Mouse (Mus musculus) natural killer cell, adult 2 months (primary cell): ENCODE measurements around the gene Poln.

Source experiments
- DNase-seq, 2 experiments: peaks; one replicate each; pipeline ENCODE4 v3.0.0; 2022; ENCODE audit warnings: low spot score in 2 of 2

The Poln gene

GRCm38 (mm10) chr5:34105681-34106080 lies 63.6 kb downstream of the Poln start:
- no peak for DNase-seq

GRCm38 (mm10) chr5:34097333-34097732 lies 71.9 kb downstream of the Poln start:
- DNase-seq, result peak; percentile 33 to 42

- no peak for DNase-seq
Observed at GRCm38 (mm10) chr5:34093021-34093420, 76.2 kb downstream of the Poln start.

DNA sequence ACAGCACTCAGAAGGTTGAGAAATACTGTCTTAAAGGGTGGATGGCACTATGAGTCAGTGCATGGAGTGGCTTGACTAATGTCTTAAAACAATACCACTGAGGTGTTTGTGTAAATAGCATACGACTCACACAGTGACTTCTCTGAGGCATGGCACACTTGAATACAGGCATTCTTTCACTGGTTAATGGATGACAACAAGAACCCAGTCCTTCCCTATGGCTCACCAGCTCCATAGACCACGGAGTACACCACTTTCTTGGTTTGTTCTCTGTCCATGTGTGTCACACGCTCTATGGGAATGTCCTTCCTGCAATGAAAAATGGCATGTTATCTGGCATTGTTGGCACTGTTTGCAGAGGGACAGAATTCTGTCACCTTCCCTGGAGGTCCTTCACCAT lies 136.7 kb downstream of the Poln start:
- DNase-seq, result no peak

- DNase-seq, result no peak
Observed at GRCm38 (mm10) chr5:34031022-34031421, 138.2 kb downstream of the Poln start.

DNA sequence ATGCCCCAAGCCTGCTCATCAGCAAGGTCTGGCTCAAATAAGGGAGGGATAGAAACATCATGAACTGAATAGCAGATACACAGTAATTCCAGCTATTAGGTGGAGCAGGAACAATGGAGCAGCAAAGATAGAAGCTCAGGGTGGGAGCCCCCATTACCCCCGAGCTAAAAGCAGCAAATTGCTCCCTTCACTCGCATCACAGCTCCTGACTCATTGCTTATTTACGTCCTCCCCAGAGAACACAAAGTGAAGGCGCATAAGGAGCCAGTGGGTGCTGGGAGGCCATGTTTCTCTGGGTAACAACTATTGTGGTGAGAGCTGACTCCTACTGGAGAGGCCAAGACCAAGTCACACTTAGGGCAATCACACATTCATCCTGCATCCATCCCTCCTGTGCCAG lies 139.1 kb downstream of the Poln start:
- DNase-seq, result no peak

GRCm38 (mm10) chr5:34018968-34019367 lies 150.3 kb downstream of the Poln start:
- DNase-seq, result no peak

DNA sequence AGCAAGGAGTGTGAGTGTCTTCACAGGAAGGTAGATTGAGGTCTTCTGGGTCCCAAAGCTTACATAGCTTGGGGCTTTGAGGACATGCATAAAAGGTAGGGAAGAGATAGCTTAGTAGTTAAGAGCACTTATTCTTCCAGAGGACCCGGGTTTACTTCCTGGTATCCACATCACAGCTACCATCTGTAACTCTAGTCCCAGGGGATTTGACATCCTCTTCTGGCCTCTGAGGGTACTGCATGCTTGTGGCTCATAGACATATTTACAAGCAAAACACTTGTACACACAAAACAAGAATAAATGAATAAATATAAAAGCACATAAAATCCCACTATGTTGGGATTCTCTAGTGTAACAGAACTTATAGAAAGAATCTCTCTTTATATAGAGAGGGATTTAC lies 154.6 kb downstream of the Poln start:
- DNase-seq, result peak in 1 of 2 experiments; percentile 29

GRCm38 (mm10) chr5:34007392-34007941 lies 161.8 kb downstream of the Poln start:
- DNase-seq, result no peak

GRCm38 (mm10) chr5:34006832-34007231 lies 162.4 kb downstream of the Poln start:
- DNase-seq, result no peak

DNA sequence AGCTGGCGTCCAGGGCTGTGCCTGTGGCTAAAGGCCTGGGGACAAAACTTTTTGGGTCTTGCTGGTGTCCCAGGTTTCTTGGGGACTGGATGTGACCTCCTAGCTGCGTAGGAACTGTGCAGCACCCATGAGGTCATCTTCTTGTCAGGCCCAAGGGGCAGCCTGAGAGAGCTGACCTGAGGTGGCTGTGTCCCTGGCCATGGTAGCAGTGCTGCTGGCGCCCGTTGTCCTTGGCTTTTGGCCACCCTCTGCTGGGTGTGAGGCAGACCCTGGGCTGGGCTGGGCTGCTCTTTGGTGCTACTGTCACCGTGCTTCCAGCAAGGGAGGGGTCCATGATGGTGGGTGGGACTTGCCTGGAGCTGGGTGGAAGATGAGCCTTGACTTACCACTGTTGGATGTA lies 164.6 kb downstream of the Poln start:
- DNase-seq, result no peak

DNA sequence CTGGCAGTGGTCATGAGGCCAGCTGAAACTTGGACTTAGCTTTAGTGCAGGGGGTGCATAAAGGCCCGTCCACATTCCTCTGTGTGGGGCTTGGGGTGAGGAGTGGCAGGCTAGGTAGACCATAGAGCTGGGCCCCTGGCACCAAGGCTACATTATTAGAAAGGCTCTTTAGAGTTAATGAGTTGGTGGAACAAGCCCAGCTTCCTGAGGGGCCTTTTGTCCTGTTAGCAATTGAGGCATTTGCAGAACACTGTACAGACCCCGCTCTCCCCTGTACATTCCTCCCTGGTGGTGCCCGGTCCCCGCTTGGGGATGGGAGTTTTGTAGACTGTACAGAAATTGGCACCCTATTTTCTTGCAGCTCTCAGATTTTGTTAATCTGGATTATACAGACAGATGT lies 166.6 kb downstream of the Poln start:
- DNase-seq, result no peak

- no peak for DNase-seq
Observed at GRCm38 (mm10) chr5:34001401-34001800, 167.8 kb downstream of the Poln start.

GRCm38 (mm10) chr5:34000809-34001208 lies 168.4 kb downstream of the Poln start:
- DNase-seq, result no peak

DNA sequence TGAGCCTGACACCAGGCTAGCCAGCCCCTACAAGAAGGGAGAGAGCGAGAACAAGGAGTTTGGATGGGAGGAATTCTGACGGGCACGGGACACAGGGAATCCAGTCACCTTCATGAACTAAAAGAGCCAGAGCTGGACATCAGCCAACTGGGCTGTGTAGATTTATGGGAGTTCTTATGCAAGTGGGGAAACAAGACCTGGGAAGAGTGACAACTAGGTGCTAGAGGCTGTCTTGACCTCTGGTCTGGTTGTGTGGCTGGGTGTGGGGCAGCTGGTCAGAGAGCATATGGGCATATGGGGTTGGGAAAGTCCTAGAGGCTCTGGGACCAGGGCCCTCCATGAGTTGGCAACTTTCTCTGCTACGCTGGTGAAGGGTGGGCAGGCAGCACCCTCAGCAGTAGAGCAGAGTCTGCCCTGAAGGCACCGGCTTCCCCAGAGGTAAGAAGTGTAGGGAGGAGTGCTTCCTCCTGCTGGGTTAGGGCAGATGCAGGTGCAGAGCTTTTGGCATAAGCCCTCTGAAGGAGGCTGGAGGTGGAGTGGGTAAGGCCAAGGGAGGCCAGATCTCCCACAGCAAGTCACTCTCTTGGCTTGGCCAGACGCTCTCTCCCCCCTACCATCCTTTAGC lies 169.7 kb downstream of the Poln start:
- DNase-seq, result no peak

DNA sequence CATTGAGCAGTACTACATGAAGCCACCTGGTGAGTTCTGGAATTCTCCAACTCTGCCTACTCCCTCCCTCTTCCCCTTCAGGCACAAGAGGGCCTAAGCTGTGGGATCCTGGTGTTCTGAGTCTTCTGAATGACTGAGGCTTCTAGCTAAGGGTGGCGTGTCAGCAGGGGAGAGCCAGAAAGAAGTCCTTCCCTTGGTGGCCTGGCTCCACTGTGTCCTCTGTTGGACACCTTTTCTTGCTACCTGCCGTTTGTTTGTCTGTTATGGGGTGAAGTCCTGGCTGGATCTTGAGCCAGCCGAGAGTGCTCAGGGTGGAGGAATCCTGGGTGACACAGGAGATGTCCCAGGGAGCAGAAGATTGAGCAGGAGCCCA lies 170.8 kb downstream of the Poln start:
- DNase-seq, result no peak

GRCm38 (mm10) chr5:33997829-33998504 lies 171.3 kb downstream of the Poln start:
- no peak for DNase-seq

GRCm38 (mm10) chr5:33997051-33997741 lies 172.1 kb downstream of the Poln start:
- no peak for DNase-seq

GRCm38 (mm10) chr5:33996694-33997045 lies 172.6 kb downstream of the Poln start:
- DNase-seq, result no peak

- peak in 1 of 2 experiments; percentile 16 for DNase-seq
Observed at GRCm38 (mm10) chr5:33995843-33996693, 173.2 kb downstream of the Poln start, which contains the start of gene Nat8l. Gene Nat8l, plus strand, starts transcription at chr5:33995984.

- no peak for DNase-seq
Observed at GRCm38 (mm10) chr5:33994671-33995625, 174.3 kb downstream of the Poln start.
